Mouse (Mus musculus) mouse embryonic stem cell (cell line): Measurements from ENCODE around the gene Slc37a1.

Experiments used
- in situ Hi-C, 2 experiments: fragments of 300-500 bp; cut with MboI; formaldehyde crosslinking; loops; 1 replicate in 1 of 2; 3 replicates in 1 of 2; pipeline ENCODE4 v1.14.3; 2019 to 2020; ENCODE audit warnings: low sequenced_read_pairs in 2 of 2, low pct_unique_long_range_greater_than_20kb in 1 of 2, mixed read lengths in 1 of 2; ENCODE audit not compliant: unreplicated experiment in 1 of 2

Slc37a1 gene

DNA sequence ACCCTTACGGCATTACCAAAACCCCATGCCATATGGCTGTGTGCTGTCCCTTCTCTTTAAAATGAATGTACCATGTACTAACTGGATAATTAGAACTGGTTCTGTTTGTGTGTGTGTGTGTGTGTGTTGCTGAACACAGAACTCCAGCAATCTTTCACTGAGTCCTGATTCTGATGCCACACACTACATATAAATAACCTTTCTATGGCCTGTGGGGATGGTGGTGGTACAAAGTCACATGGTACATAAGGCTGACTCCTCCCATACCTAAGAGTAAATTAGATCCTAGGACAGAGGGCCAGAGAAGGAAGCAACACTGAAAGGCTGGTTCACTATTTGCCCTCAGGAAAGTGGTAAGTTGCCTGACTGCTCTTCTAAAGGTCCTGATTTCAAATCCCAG is at the start of gene Slc37a1:
TSS of gene Slc37a1 (plus strand) at position 301 of the 400 bp plus-strand sequence.
- in situ Hi-C loops = no loop called here

DNA sequence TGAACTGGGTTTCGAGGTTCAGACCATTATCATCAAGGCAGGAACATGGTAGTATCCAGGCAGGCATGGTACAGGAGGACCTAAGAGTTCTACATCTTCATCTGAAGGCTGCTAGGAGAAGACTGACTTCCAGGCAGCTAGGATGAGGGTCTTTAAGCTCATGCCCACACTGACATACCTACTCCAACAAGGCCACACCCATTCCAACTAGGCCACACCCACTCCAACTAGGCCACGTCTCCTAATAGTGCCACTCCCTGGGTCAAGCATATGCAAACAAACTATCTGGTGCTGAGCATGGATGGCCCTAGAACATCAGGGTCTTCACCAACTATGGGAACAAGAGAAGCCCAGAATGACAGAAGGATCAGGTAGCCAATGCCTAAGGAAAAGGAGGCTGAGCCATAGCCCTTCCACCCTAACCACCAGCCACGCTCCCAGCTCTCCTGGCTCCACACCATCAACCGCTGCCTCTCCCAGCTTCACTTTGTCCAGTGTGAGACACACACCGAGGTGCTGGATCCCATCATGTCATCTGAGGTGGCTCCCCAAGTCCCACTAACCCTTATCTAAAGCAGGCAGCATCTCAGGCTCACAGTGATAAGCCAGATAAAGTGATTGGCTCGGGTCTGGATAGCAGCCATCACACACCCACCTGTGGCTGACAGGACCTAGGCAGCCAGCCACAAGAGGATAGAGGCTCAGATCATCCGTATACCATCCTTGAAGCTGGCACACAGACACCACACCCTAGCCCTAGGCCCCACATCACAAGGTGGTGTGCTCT is 48.2 kb upstream of the Slc37a1 start:
- in situ Hi-C loops = no loop called here

DNA sequence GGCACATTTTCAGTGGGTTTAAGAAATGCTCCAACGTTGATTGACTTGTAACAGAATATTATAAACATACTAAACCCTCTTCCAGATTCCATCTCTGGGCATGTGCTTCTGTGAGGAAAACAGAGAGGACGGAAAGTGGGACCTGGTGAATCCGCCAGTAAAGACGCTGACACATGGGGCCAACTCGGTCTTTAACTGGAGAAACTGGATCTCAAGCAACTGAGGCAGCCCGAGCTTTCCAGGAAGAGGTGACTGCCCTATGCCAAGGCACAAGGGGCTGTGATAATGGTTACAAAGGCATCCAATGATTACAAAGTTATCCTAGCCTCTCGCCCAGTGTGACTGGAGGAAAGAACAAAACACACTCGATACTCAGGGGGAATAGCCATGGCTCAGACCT is 45.4 kb upstream of the Slc37a1 start:
- in situ Hi-C loops = no loop called here

DNA sequence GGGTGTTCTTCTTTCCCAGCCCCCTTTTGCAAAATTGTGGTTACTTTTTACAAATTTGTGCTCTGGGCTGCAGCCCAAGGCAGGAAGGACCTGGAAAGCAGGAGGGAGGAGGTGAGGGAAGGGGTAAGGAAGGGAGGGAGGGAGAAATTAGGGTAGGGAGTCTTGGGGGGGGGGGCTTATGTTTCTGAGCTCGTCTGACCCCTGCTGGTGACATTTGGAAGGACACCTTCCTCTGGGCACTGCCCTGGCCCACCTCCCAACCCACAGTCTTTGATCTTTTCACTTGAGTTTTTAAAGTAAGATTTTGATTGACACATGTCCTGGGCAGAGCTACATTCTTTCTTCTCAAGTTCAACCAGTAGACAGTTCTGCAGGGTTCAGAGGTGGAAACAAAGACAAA is 43.8 kb upstream of the Slc37a1 start:
- in situ Hi-C loops = no loop called here

DNA sequence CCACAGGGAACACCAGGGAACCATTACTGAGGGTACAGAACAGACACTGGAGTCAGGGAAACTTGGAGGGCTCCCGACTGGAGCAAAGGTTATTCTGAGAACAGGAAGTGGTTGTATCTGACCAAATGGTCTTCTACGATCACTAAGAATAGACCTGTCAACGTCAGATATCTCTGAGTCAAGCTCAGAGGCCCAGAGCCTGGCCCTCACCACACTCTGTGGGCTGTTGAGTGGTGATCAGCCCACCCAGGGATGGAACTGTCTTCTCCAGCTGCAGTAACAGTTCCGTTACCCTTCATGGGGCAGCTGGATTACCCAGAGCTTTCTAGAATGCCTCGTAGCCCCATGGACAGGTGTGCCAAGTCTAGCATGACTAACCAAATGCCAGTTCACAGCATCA is 41.3 kb upstream of the Slc37a1 start:
- in situ Hi-C loops = no loop called here

DNA sequence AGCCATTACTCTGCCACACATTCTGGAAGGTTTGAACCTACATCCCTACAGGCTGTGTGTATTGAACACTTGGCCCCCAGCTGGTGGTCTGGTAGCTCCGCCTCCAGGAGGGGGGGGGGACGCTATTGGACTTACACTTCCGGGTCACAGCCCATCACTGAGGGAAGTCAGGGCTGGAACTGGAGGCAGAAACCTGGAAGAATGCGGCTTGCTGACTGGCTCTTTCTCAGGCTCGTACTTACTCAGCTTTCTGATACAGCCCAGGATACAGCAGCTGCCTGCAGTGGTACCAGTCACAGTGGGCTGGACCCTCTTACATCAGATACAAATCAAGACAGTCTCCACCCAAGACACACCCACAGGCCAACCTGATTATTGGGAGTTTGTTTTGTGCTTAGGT is 39.4 kb upstream of the Slc37a1 start:
- in situ Hi-C loops = no loop called here

DNA sequence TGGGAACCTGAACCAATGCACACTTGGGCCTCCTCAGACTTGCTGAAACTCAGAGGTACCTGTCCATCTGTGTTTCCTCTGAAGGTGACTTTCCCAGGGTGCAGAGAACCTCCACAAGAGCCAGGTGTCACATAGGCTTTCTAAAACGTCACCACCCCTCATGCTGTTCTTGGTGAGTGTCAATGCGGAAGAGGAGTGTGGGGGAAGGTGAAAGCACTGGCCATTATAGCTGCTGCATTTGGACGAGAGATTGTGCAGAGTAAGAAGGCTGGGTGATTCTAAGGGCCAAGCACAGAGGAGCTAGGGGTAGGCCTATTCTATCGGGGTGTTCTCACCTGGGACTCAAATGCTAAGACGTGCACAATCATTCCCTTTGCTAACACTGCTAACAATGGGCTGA is 32.6 kb upstream of the Slc37a1 start:
- in situ Hi-C loops = no loop called here

DNA sequence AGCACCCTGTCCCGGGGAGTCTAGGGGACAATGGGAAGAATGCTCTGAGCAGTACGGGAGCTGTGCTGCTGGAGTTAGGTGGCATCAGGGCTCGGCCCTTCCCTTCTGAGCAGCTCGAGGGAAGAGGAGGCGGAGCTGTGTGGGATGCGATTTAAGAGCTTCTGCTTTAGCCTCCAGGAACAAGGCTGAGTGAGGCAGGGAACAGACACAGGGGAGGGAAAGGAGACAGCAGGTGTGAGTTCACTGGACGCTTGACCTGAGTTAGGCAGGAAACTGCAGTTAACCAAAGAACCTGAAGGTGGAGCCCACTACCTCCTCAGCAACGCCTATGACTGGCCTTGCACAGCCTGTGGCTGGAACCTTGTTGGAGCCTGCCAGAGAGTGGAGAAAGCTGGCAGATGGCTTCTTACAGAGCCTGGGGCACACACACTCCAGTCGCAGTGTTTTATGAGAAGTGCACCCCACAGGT is 32.1 kb upstream of the Slc37a1 start:
- in situ Hi-C loops = no loop called here

DNA sequence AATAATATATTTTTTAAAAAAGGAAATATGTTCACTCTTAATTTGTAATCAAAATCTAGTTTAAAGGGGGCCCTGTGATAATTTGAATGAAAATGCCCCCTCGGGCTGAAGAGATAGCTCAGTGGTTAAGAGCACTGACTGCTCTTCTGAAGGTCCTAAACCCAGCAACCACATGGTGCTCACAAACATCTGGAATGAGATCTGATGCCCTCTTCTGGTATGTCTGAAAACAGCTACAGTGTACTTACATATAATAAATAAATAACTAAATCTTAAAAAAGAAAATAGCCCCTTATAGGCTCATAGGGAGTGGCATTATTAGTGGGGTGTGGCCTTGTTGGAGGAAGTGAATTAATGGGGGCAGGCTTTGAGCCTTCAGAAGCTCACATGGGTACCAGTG is 29.4 kb upstream of the Slc37a1 start:
- in situ Hi-C loops = loop anchor here in 1 of 2 experiments (5.0 kb wide), 1 partner anchor 40 kb away; no protein-coding TSS in a partner anchor

DNA sequence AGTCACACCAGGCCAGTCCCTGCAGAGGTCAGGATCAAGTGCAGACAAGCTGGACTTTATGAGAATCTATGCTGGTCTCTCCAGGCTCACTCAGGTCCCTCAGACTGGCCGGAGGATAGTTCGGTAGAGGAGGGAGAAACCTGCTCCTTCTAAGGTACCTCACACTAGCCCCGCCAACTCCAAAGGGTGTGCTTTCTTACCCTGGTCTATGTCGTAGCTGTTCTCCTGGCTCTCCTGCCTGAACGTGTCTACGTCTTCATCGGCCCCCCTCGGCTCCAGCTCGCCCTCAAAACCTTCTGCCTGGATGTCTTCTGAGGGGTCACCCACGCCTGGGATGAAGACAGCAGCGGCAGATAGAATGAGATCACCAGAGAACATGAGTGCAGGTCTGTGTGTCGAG is 28.7 kb upstream of the Slc37a1 start:
- in situ Hi-C loops = loop anchor here in 1 of 2 experiments (5.0 kb wide), 1 partner anchor 39 kb away; no protein-coding TSS in a partner anchor

DNA sequence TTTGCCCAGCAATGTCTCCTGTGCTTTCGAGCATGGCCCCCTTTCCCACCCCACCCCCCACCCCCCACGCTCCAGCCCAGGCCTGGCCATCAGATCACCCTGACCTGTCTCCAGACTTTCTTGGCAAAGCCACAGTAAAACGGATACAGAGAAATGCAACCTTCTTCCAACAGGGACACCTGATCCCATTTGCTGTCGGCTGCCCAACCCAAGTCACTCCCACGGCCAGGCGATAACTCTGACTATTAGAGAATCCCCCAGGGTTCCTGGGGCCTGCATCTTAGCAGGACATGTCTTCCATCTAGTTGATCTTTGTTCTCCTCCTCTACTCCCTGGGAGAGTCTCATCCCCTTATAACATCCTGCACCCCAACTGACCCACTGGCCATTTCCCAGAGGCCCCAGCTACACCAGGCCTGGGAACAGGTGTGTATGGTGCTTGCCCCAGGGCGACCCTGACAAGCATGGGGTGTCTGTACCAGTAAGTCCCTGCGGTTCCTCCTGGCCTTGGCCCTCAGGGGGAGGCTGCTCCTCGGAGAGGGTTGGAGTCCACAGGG is 28.2 kb upstream of the Slc37a1 start:
- in situ Hi-C loops = loop anchor here in 1 of 2 experiments (5.0 kb wide), 1 partner anchor 39 kb away; no protein-coding TSS in a partner anchor

DNA sequence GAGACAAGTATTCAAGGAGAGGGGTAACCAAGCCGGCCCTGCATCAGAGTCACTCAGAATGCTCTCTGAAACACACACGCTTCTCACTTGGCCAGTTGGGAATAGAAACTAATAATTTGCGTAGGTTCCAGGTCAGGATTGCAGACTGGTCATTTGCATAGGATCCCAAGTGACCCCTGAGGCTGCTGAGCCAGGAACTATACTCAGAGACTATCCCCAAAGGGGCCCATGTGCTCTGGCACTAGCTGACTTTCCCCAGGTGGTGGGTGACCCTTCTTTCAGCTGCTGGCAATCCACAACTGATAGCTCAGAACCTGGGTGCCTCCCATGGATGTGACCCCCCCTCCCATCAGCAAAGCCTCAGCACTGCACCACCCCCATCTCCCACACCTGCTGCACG is 27.4 kb upstream of the Slc37a1 start:
- in situ Hi-C loops = loop anchor here in 1 of 2 experiments (5.0 kb wide), 1 partner anchor 38 kb away; no protein-coding TSS in a partner anchor

DNA sequence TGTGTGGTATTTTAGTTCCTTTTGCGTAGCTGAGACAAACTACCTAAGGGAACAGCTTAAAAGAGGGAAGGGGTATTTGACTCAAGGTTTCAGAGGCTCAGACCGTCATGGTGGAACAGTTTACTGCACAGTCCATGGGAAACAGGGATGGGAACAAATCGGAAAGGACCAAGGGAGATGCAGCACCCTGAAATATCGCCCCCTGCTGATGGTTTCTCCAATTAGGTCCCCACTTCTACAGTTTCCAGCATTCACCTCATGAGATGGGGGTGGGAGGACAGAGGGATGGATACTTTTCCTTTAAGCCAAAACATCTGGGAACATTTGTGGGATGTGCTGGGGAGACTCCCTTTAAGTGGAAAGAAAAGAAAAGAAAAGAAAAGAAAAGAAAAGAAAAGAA is 26.8 kb upstream of the Slc37a1 start:
- in situ Hi-C loops = loop anchor here in 1 of 2 experiments (5.0 kb wide), 1 partner anchor 37 kb away; no protein-coding TSS in a partner anchor

DNA sequence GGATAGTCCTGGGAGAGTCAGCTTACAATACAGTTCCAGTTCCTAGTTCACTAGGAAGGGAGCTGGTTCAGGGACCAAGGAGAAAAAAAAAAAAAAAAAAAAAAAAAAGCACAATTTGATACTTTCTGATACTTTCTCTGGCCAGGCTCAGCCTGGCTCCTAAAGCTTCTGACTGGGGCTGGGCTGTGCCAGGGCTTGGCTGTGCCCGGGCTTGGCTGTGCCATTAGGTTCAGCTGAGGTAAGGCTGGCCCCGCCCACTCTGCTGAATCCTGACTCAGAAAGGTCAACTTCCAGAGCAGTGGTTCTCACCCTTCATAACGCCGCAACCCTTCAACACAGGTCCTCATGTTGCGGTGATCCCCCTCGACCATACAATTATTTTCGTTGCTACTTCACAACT is 26.2 kb upstream of the Slc37a1 start:
- in situ Hi-C loops = no loop called here

DNA sequence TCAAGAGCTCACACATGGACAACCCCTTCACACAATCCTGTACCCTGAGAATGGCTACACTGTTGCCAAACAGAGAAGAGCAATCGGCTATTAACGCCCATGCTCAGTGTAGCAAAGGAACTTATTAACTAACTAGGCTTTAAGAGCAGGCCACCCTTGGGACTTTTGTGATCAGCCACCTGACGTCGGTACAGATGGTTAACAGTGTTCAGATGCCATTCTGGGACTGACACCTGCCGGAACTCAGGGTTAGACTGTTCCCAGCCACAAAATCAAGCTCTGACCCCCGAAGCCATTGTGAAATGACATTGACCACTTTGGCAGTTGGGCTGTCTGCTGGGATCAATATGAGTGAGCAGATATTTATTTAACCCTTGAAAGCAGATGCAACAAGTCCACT is 25.2 kb upstream of the Slc37a1 start:
- in situ Hi-C loops = no loop called here

DNA sequence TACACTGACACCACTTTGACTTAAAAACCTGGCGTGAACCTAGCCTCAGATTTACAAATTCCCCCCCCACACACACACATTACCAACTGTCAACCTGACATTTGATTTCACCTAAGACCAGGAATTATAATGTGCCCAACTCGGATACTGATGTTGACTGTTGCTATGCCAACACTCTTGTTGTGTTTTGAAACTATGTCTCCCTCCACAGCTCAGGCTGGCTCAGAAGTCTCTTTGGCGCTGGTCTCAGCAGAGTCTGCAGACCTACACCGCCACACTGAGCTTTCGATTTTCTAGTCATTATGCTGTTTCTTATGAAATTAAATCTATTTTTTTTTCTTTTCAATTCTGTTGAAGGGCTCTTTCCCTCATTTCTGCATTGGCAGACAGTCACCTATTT is 23.9 kb upstream of the Slc37a1 start:
- in situ Hi-C loops = no loop called here

DNA sequence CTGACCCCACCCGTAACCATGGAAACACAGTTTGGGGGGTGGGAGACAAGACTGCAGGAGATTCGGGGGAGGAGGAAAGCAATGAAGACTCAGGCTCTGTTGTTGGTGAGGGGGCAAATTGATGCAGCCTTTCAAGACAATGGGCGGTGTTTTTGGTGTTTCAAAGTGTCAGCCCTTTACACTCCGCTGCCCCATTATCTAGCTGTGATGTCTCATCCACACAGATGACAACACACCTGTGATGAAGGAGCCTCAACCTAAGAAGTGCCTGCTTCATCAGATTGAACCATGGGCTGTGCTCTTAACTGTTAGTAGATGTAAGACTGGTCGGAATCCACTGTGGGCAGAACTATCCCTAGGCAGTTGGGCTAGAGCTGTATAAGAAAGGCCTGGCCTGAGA is 22.8 kb upstream of the Slc37a1 start:
- in situ Hi-C loops = no loop called here

DNA sequence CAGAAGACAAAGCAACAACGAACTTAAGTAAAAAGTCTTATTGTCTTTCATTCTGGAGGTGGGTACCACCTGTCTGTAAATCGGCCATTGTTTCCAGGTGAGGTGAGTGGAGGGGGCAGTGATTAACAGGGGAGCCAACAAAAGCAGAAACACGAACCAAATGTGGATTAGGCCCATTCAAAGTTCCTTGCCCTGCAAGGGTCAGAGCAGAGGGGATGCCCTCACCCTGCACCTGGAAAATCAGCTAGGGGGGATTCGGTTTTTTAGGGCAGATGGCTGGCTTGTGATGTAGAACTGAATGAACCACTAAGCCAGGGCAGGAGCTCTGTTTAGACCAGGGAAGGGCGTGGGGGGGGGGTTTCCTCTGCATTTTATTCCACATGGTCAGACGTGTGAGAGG is 22.2 kb upstream of the Slc37a1 start:
- in situ Hi-C loops = no loop called here

DNA sequence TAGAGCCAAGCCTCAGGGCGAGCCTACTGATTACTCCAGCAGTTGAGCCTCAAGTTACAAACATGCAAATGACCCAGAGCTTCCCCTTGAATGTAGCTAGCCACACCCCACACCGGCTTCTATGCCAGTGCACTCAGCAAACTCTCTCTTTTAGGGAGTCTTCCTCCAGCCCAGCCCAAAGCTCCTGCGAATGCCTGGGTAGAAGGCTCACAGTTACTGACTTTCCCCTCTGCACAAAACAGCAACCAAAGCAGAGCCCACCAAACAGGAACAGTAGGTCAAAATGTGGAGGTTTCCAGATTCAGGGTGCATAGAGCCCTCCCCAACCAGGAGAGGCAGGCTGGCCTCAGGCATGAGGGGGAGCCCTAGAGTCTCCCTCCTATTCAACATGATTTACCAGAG is 21.4 kb upstream of the Slc37a1 start:
- in situ Hi-C loops = no loop called here

DNA sequence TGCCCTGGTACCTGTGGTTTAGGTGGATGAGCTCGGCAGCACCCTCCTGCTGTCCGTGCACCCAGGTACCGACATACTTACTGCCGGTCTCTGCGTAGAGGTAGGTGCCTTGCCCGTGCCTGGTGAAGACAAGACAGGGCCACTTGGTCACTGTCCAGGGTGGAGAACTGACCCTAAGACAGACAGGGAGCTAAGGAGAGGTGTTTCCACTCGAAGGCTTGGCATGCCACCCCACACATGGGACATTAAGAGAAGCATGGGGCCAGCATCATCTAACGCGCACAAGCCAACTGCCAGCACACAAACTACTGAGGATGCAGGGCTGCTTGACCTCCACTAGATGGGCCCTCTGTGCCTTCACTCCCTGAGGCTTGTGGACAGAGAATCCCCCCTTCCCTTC is 20.8 kb upstream of the Slc37a1 start:
- in situ Hi-C loops = no loop called here
